19 mouse cellular contexts compared by ENCODE assay signal in genomic region chr9:110877353-110877752, GRCm38 (mm10). TPM values are rescaled to one million over a fixed set of nuclear protein-coding genes. Genes with fewer than 3 reads are reported as not detected.
DNase-seq lines count a peak whose midpoint lies in the region; ATAC-seq and TF ChIP-seq lines count a peak whose summit lies in the region.
"Had no signal": no experiment of that assay in that cellular context is flagged by ENCODE, and none has a peak within 500 bp of the region (broad histone marks: within the 10 kb centered on the region; RNA-seq: fewer than 3 reads in every experiment).

No protein-coding gene starts in this region.

- H3K4me2 ChIP-seq in hindbrain, postnatal 0 days (ENCODE audit: low read depth, low read length): no peak overlapping the region
- no peak overlapping the region for H3K4me2 ChIP-seq in hindbrain, embryonic 14.5 days (replicated peaks)
- H3K4me2 ChIP-seq in liver, embryonic 15.5 days: no peak overlapping the region
- H3K4me2 ChIP-seq: embryonic facial prominence, embryonic 12.5 days; forebrain, embryonic 13.5 days; midbrain, embryonic 13.5 days had no signal

- ATAC-seq in hindbrain, postnatal 0 days: no peak
- ATAC-seq in hindbrain, embryonic 14.5 days (ENCODE audit: low FRiP score): no peak
- ATAC-seq in liver, embryonic 15.5 days (ENCODE audit: insufficient read depth): peak; percentile 10; the same call in 1 of the 2 replicates
- ATAC-seq: forebrain, embryonic 13.5 days; midbrain, embryonic 13.5 days had no signal

- no peak overlapping the region for H3K4me3 ChIP-seq in hindbrain, postnatal 0 days (ENCODE audit: low read length)
- no peak overlapping the region for H3K4me3 ChIP-seq in hindbrain, embryonic 14.5 days (replicated peaks; ENCODE audit: low read length)
- H3K4me3 ChIP-seq in liver, embryonic 15.5 days (replicated peaks): no peak overlapping the region
- H3K4me3 ChIP-seq: embryonic facial prominence, embryonic 12.5 days; forebrain, embryonic 13.5 days; limb, embryonic 10.5 days; midbrain, embryonic 13.5 days had no signal

- no peaks in the 10 kb centered on the region for H3K36me3 ChIP-seq in hindbrain, postnatal 0 days (ENCODE audit: insufficient read depth, low read length)
- no peaks in the 10 kb centered on the region for H3K36me3 ChIP-seq in hindbrain, embryonic 14.5 days (replicated peaks; ENCODE audit: control insufficient read depth, insufficient read depth)
- no peaks in the 10 kb centered on the region for H3K36me3 ChIP-seq in liver, embryonic 15.5 days (replicated peaks)
- H3K36me3 ChIP-seq: embryonic facial prominence, embryonic 12.5 days; limb, embryonic 10.5 days; midbrain, embryonic 13.5 days had no signal

- peaks cover 27% of the 10 kb centered on the region for H3K4me1 ChIP-seq in hindbrain, postnatal 0 days (ENCODE audit: insufficient read depth, low read length)
- peaks cover 29% of the 10 kb centered on the region for H3K4me1 ChIP-seq in hindbrain, embryonic 14.5 days (replicated peaks; ENCODE audit: control insufficient read depth, insufficient read depth, low read length)
- H3K4me1 ChIP-seq in liver, embryonic 15.5 days (replicated peaks): peaks cover 28% of the 10 kb centered on the region

- intact Hi-C loops in left cerebral cortex, postnatal 4 days (cut with DNase I): no loop called here

- no peak for TF ChIP-seq CTCF in hindbrain, postnatal 0 days (IDR thresholded peaks at IDR 0.05; ENCODE audit: low read depth)

- no peak overlapping the region for H3K9ac ChIP-seq in hindbrain, postnatal 0 days (replicated peaks; ENCODE audit: low read length)
- H3K9ac ChIP-seq in hindbrain, embryonic 14.5 days: no peak overlapping the region
- no peak overlapping the region for H3K9ac ChIP-seq in liver, embryonic 15.5 days
- H3K9ac ChIP-seq: embryonic facial prominence, embryonic 12.5 days; forebrain, embryonic 13.5 days; midbrain, embryonic 13.5 days had no signal

- no peaks in the 10 kb centered on the region for H3K9me3 ChIP-seq in hindbrain, postnatal 0 days (ENCODE audit: low read length)
- no peaks in the 10 kb centered on the region for H3K9me3 ChIP-seq in hindbrain, embryonic 14.5 days (ENCODE audit: control insufficient read depth, low read length)
- H3K9me3 ChIP-seq in liver, embryonic 15.5 days (replicated peaks): no peaks in the 10 kb centered on the region
- H3K9me3 ChIP-seq: embryonic facial prominence, embryonic 12.5 days; forebrain, embryonic 13.5 days; limb, embryonic 10.5 days; midbrain, embryonic 13.5 days had no signal

- no peaks in the 10 kb centered on the region for H3K27me3 ChIP-seq in hindbrain, postnatal 0 days (ENCODE audit: insufficient read depth, low read length)
- H3K27me3 ChIP-seq in hindbrain, embryonic 14.5 days (ENCODE audit: control insufficient read depth, insufficient read depth, low read length): peaks cover 33% of the 10 kb centered on the region
- H3K27me3 ChIP-seq in liver, embryonic 15.5 days: peaks cover 65% of the 10 kb centered on the region

- 82% methylated on average over 1 of the region's 1 CpGs for WGBS in hindbrain, postnatal 0 days
- 100% methylated on average over 1 of the region's 1 CpGs for WGBS in hindbrain, embryonic 14.5 days
- 35% methylated on average over 1 of the region's 1 CpGs for WGBS in liver, embryonic 15.5 days (ENCODE audit: insufficient replicate concordance)

- DNase-seq in adrenal gland, adult 2 months: peak; percentile 60
- DNase-seq in adrenal gland, postnatal 14 days: no peak
- no peak for DNase-seq in hindbrain, postnatal 0 days (ENCODE audit: low spot score)
- no peak for DNase-seq in hindbrain, embryonic 14.5 days (ENCODE audit: low spot score)
- DNase-seq in 3T3-L1 (ENCODE audit: low read depth, low spot score): peak; percentile 42
- DNase-seq in left cerebral cortex, postnatal 4 days: no peak
- DNase-seq in urinary bladder, postnatal 4 days (ENCODE audit: low spot score in 2 of 2): no peak
- DNase-seq: spleen, adult 18-20 months had no signal

- peak overlapping the region; percentile 81; the same call in 1 of the 2 replicates for H3K27ac ChIP-seq in hindbrain, postnatal 0 days
- no peak overlapping the region for H3K27ac ChIP-seq in hindbrain, embryonic 14.5 days
- peak overlapping the region; percentile 70 for H3K27ac ChIP-seq in liver, embryonic 15.5 days (replicated peaks)
- H3K27ac ChIP-seq: embryonic facial prominence, embryonic 12.5 days; forebrain, embryonic 13.5 days; limb, embryonic 10.5 days; midbrain, embryonic 13.5 days had no signal

RNA-seq across cellular contexts. Expression of gene Als2cl, which starts 2.3 kb away (rescaled TPM):
- total RNA-seq in adrenal gland, adult 2 months (2021): 10 to 100 TPM; 13.3 to 20.2 TPM
- 43.0 and 52.5 TPM in 2 replicates for polyA plus RNA-seq in adrenal gland, adult 2 months (2012; rRNA removed)
- 17.1 and 21.3 TPM in 2 replicates for total RNA-seq in adrenal gland, postnatal 14 days (2021)
- 10.7 and 16.3 TPM in 2 replicates for total RNA-seq in hindbrain, postnatal 0 days (2014; rRNA removed)
- 2.2 and 2.5 TPM in 2 replicates for polyA plus RNA-seq in hindbrain, postnatal 0 days (2015; fragmentation: Nextera tagmentation; extraction: Ambion mirVana)
- 1.4 and 1.9 TPM in 2 replicates for polyA plus RNA-seq in hindbrain, embryonic 14.5 days (2014; fragmentation: Nextera tagmentation; extraction: Ambion mirVana)
- 1.7 and 2.6 TPM in 2 replicates for polyA plus RNA-seq in liver, embryonic 15.5 days (2015; fragmentation: Nextera tagmentation; extraction: Ambion mirVana)
- total RNA-seq in left cerebral cortex, postnatal 4 days (2021): 1 to 10 TPM; 4.4 to 5.9 TPM

RNA-seq across cellular contexts. Expression of gene Tmie, which starts 2.6 kb away (rescaled TPM):
- 1 to 10 TPM; 2.0 to 3.9 TPM for total RNA-seq in adrenal gland, adult 2 months (2021)
- polyA plus RNA-seq in adrenal gland, adult 2 months (2012; rRNA removed): 2.2 and 4.6 TPM in 2 replicates
- 2.2 and 3.5 TPM in 2 replicates for total RNA-seq in adrenal gland, postnatal 14 days (2021)
- total RNA-seq in hindbrain, postnatal 0 days (2014; rRNA removed): 5.7 and 6.8 TPM in 2 replicates
- 6.2 and 7.1 TPM in 2 replicates for polyA plus RNA-seq in hindbrain, postnatal 0 days (2015; fragmentation: Nextera tagmentation; extraction: Ambion mirVana)
- polyA plus RNA-seq in hindbrain, embryonic 14.5 days (2014; fragmentation: Nextera tagmentation; extraction: Ambion mirVana): 2.3 and 2.4 TPM in 2 replicates
- 1.8 and 2.5 TPM in 2 replicates for polyA plus RNA-seq in liver, embryonic 15.5 days (2015; fragmentation: Nextera tagmentation; extraction: Ambion mirVana)
- 1 to 10 TPM; 2.8 to 3.4 TPM for total RNA-seq in left cerebral cortex, postnatal 4 days (2021)

RNA-seq across cellular contexts. Expression of gene Prss50, which starts 19.6 kb away (rescaled TPM):
- total RNA-seq in adrenal gland, adult 2 months (2021): not detected
- not detected in 2 replicates for polyA plus RNA-seq in adrenal gland, adult 2 months (2012; rRNA removed)
- total RNA-seq in adrenal gland, postnatal 14 days (2021): 0.37 TPM in 1 of 2 replicates, not detected in the other
- 1.2 TPM in 2 replicates for total RNA-seq in hindbrain, postnatal 0 days (2014; rRNA removed)
- 1.4 and 1.7 TPM in 2 replicates for polyA plus RNA-seq in hindbrain, postnatal 0 days (2015; fragmentation: Nextera tagmentation; extraction: Ambion mirVana)
- 0.31 TPM in 1 of 2 replicates, not detected in the other for polyA plus RNA-seq in hindbrain, embryonic 14.5 days (2014; fragmentation: Nextera tagmentation; extraction: Ambion mirVana)
- polyA plus RNA-seq in liver, embryonic 15.5 days (2015; fragmentation: Nextera tagmentation; extraction: Ambion mirVana): 13.9 and 14.5 TPM in 2 replicates
- total RNA-seq in left cerebral cortex, postnatal 4 days (2021): not detected
- total RNA-seq: gastrocnemius, postnatal 36 days had no signal
- polyA plus RNA-seq: lung, embryonic 16.5 days; neural tube, embryonic 11.5 days had no signal

RNA-seq across cellular contexts. Expression of gene Prss46, which starts 33.0 kb away (rescaled TPM):
- total RNA-seq in adrenal gland, adult 2 months (2021): not detected
- polyA plus RNA-seq in adrenal gland, adult 2 months (2012; rRNA removed): not detected in 2 replicates
- not detected in 2 replicates for total RNA-seq in adrenal gland, postnatal 14 days (2021)
- not detected in 2 replicates for total RNA-seq in hindbrain, postnatal 0 days (2014; rRNA removed)
- polyA plus RNA-seq in hindbrain, postnatal 0 days (2015; fragmentation: Nextera tagmentation; extraction: Ambion mirVana): not detected in 2 replicates
- polyA plus RNA-seq in hindbrain, embryonic 14.5 days (2014; fragmentation: Nextera tagmentation; extraction: Ambion mirVana): not detected in 2 replicates
- polyA plus RNA-seq in liver, embryonic 15.5 days (2015; fragmentation: Nextera tagmentation; extraction: Ambion mirVana): not detected in 2 replicates
- total RNA-seq in left cerebral cortex, postnatal 4 days (2021): not detected
- total RNA-seq: gastrocnemius, postnatal 36 days; layer of hippocampus, adult 8-10 months had no signal
- polyA plus RNA-seq: embryonic facial prominence, embryonic 12.5 days; forebrain, embryonic 13.5 days; hindbrain, embryonic 11.5 days; kidney, embryonic 14.5 days; limb, embryonic 10.5 days; lung, embryonic 16.5 days; midbrain, embryonic 13.5 days; neural tube, embryonic 11.5 days had no signal

RNA-seq across cellular contexts. Expression of gene Fam240a, which starts 39.3 kb away (rescaled TPM):
- total RNA-seq in adrenal gland, adult 2 months (2021): not detected
- polyA plus RNA-seq in adrenal gland, adult 2 months (2012; rRNA removed): not detected in 2 replicates
- not detected in 2 replicates for total RNA-seq in adrenal gland, postnatal 14 days (2021)
- not detected in 2 replicates for total RNA-seq in hindbrain, postnatal 0 days (2014; rRNA removed)
- polyA plus RNA-seq in hindbrain, postnatal 0 days (2015; fragmentation: Nextera tagmentation; extraction: Ambion mirVana): not detected in 2 replicates
- polyA plus RNA-seq in hindbrain, embryonic 14.5 days (2014; fragmentation: Nextera tagmentation; extraction: Ambion mirVana): not detected in 2 replicates
- polyA plus RNA-seq in liver, embryonic 15.5 days (2015; fragmentation: Nextera tagmentation; extraction: Ambion mirVana): not detected in 2 replicates
- not detected for total RNA-seq in left cerebral cortex, postnatal 4 days (2021)
- total RNA-seq: layer of hippocampus, adult 8-10 months had no signal
- polyA plus RNA-seq: embryonic facial prominence, embryonic 12.5 days; forebrain, embryonic 13.5 days; hindbrain, embryonic 11.5 days; kidney, embryonic 14.5 days; limb, embryonic 10.5 days; lung, embryonic 16.5 days; midbrain, embryonic 13.5 days; neural tube, embryonic 11.5 days had no signal

Comparison
In these comparisons a context has a peak if more than half of its experiments do, and no peak if none do; other contexts are left out.
1. DNase-seq: peak in adrenal gland, adult 2 months (single experiment) and 3T3-L1 (single experiment); none in adrenal gland, postnatal 14 days (single experiment), hindbrain, postnatal 0 days (single experiment), hindbrain, embryonic 14.5 days (single experiment), left cerebral cortex, postnatal 4 days (single experiment) and urinary bladder, postnatal 4 days (0 of 2).